Mouse (Mus musculus) frontal cortex, postnatal 25 days (tissue): ENCODE measurements around the gene Kansl3.

Source experiments
- DNase-seq, 2 experiments: peaks; one replicate each; pipeline ENCODE4 v3.0.0; 2022; ENCODE audit warnings: low spot score in 2 of 2

The Kansl3 gene

GRCm38 (mm10) chr1:36368969-36369645, at the start of gene Kansl3:
Gene Kansl3, minus strand, starts transcription at chr1:36369181.
- DNase-seq: peak; percentile 75 to 78

- DNase-seq: no peak
Measured at GRCm38 (mm10) chr1:36404531-36404930, 35.5 kb upstream of the Kansl3 start.

- no peak for DNase-seq
Measured at GRCm38 (mm10) chr1:36401509-36401908, 32.5 kb upstream of the Kansl3 start.

GRCm38 (mm10) chr1:36397041-36397440, 28.1 kb upstream of the Kansl3 start:
- DNase-seq: no peak

GRCm38 (mm10) chr1:36379582-36379981, 10.6 kb upstream of the Kansl3 start:
- no peak for DNase-seq

- no peak for DNase-seq
Measured at GRCm38 (mm10) chr1:36378880-36379279, 9.9 kb upstream of the Kansl3 start.

- DNase-seq: no peak
Measured at GRCm38 (mm10) chr1:36371934-36372845, 3.2 kb upstream of the Kansl3 start, which contains the start of gene Fer1l5. Gene Fer1l5, plus strand, starts transcription at chr1:36372291.

GRCm38 (mm10) chr1:36370918-36371317, 1.9 kb upstream of the Kansl3 start:
- DNase-seq: no peak

GRCm38 (mm10) chr1:36368112-36368968, 641 bp downstream of the Kansl3 start:
- DNase-seq: peak in 1 of 2 experiments; percentile 33

GRCm38 (mm10) chr1:36367698-36368097, 1.3 kb downstream of the Kansl3 start:
- no peak for DNase-seq

- no peak for DNase-seq
Measured at GRCm38 (mm10) chr1:36356955-36357695, 11.9 kb downstream of the Kansl3 start.

GRCm38 (mm10) chr1:36352351-36352750, 16.6 kb downstream of the Kansl3 start:
- DNase-seq: no peak

- no peak for DNase-seq
Measured at GRCm38 (mm10) chr1:36342547-36342946, 26.4 kb downstream of the Kansl3 start.

- no peak for DNase-seq
Measured at GRCm38 (mm10) chr1:36332955-36333887, 35.8 kb downstream of the Kansl3 start.

GRCm38 (mm10) chr1:36331743-36332142, 37.2 kb downstream of the Kansl3 start:
- no peak for DNase-seq

GRCm38 (mm10) chr1:36326815-36327214, 42.2 kb downstream of the Kansl3 start:
- no peak for DNase-seq

GRCm38 (mm10) chr1:36325900-36326321, 43.1 kb downstream of the Kansl3 start:
- DNase-seq: no peak

GRCm38 (mm10) chr1:36323746-36324448, 45.1 kb downstream of the Kansl3 start:
- no peak for DNase-seq

- no peak for DNase-seq
Measured at GRCm38 (mm10) chr1:36323076-36323475, 45.9 kb downstream of the Kansl3 start.
